Mouse (Mus musculus): Measurements from ENCODE around the gene Smarce1. TPM values are rescaled to one million over a fixed set of nuclear protein-coding genes. Genes with fewer than 3 reads are reported as not detected.

The Smarce1 gene
- total RNA-seq, 2 experiments from 2014 or later, result 56.0 to 59.7 TPM

DNA sequence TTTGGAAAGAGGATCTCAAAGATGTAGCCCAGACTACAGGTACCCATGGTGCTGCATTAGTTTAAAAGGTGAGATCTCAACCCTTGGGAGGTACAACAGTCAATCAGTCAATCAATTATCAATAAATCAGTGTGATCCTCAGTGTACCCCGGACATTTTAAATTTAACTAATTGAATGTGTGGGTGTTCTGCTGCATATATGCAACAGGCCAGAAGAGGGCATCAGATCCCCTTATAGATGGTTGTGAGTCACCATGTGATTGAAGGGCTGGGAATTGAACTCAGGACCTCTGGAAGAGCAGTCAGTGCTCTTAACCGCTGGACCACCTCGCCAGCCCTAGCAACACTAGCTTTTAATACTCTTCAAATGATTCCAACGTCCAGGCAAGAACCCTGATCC is 58.8 kb downstream of the Smarce1 start:
- intact Hi-C loops (cut with DNase I), result no loop called here
- DNase-seq (ENCODE audit: low spot score in 2 of 2), result no peak

DNA sequence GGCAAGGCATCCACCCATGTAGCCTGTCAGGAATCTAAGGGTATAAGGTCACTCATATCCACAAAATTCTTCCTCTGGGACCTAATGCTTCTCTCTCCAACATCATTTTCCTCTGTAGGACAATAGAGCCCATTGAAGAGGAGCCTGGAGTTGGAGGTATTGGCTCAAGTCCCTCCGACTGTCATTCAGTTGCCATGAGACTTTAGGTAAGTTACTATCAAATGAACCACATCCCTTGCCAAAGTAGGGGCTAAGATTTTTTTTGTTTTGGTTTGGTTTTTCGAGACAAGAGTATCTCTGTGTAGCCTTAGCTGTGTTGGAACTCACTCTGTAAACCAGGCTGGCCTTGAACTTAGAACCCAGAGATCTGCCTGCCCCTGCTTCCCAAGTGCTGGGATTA is 59.4 kb downstream of the Smarce1 start:
- DNase-seq (ENCODE audit: low spot score in 2 of 2), result no peak
- intact Hi-C loops (cut with DNase I), result no loop called here

DNA sequence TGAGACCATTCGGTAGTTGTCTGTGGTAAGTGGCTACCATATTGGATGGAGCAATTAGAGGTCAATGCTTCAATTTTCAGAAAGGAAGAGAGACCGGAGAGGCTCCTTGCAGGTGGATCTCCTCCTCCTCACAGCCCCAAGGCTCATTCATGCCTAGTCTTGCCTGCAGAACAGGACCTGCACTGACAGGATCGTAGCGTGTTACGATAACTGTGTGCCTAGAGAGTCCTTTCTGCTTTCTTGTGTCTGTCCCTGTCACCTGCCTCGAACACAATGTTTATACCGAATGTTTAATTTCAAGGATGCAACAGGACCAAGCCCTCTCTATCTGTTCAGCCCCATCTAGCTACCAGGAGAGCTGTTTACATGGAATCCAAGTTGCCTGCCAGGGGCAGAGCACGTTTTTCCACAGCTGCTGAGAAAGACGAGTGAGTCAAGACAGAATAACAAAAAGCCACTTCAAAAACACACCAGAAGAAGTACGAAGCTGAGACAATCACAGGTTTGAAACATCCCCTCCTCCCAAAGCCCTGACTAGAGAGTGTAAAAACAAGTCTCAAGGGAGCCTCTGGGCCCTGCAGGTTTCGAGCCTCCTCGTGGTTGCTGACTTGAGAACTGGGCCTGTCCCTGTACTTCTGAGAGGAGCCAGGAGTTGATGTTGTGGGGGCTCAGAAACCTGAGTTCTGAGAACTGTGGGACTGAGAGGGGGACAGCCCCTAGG is 60.1 kb downstream of the Smarce1 start:
- intact Hi-C loops (cut with DNase I), result no loop called here
- no peak for DNase-seq (ENCODE audit: low spot score in 2 of 2)

DNA sequence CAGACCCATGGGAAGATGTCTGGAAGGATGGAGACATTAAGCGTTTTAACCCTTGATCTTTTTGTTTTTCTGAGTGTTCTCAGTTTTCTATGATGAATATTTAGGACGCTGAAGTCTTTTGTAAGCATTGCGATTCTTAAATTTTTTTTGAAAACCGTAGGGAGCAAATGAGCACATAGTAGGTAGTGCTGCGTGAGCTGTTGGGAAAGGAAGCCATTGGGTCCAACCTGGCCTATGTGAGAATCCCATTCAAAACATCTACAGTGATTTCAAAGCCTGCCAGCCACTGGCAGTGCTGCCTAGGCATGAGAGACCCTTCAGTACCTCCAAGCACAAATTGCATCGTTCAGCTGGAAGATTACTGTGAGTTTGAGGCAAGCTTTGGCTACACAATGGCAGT is 60.8 kb downstream of the Smarce1 start:
- intact Hi-C loops (cut with DNase I), result no loop called here
- DNase-seq (ENCODE audit: low spot score in 2 of 2), result no peak

DNA sequence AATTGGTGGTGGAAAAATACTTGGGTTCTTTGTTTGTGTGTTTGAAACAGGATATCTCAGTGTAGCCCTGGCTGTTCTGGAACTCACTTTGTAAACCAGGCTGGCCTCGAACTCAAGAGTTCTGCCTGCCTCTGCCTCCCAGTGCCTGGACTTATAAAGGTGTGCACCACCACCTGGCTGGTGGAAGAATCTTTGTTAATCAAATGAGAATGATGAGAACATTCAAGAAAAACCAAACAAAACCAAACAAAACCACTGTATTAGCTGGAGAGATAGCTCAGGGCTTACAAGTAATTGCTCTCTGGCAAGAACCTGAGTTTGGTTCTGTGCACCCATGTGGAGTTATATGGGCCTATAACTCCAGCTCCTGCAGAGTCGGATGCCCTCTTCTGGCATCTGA is 61.4 kb downstream of the Smarce1 start:
- DNase-seq (ENCODE audit: low spot score in 2 of 2), result no peak
- intact Hi-C loops (cut with DNase I), result no loop called here

DNA sequence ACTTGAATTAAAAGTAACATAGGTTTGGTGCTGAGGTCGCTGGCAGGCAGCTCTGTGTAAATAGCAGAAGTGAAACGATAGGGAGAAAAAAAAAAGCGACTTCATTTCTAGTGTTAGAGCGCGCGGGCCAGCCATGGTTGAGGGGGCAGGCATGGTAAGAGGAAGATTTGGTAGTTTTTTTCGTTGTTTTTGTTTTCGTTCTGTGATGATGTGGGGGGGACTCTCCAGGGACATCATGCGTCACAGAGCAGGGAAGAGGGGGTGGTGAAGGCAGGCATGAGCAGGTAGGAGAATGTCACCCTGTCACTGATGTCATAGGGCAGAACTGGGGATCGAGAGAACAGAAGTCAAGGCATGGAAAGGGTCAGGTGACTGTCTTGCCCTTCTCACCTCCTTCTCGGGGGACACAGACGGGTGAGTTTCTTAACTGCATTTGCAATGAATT is 62.8 kb downstream of the Smarce1 start:
- intact Hi-C loops (cut with DNase I), result no loop called here
- DNase-seq (ENCODE audit: low spot score in 2 of 2), result no peak

DNA sequence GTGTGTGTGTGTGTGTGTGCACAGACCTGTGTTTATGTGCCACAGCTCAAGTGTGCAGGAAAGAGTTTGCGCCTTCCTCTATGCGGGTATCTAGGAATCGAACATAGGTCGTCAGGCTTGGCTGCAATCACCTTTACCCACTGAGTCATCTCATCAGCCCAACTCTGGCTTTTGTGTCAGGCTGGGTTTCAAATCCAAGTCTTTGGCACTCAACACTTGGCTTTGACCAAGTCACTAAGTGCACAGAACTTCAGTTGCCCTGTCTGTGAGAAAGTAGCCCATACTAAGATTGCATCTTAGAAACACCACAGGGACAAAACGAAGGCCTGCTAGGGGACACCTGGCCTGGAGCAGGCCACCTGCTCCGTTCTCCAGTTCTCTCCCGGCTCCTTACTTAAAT is 63.2 kb downstream of the Smarce1 start:
- no peak for DNase-seq (ENCODE audit: low spot score in 2 of 2)
- intact Hi-C loops (cut with DNase I), result no loop called here

DNA sequence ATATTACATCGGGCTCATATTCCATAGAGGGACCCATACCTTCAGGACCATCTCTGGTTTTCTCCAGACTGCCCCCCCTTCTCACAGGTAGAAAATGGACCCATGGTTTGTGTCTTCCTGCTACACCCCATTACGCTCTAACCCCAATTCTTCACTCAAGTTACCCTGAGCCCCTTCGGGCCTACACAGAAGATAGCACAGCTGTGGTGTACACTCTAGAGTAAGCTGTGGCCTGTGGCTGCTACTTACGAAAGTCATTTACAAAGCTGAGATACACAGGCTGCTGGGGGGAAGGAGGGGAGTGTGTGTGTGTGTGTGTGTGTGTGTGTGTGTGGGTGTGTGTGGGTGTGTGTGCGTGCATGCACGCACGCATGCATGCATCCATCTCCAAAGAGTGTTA is 64.6 kb downstream of the Smarce1 start:
- intact Hi-C loops (cut with DNase I), result no loop called here
- no peak for DNase-seq (ENCODE audit: low spot score in 2 of 2)

DNA sequence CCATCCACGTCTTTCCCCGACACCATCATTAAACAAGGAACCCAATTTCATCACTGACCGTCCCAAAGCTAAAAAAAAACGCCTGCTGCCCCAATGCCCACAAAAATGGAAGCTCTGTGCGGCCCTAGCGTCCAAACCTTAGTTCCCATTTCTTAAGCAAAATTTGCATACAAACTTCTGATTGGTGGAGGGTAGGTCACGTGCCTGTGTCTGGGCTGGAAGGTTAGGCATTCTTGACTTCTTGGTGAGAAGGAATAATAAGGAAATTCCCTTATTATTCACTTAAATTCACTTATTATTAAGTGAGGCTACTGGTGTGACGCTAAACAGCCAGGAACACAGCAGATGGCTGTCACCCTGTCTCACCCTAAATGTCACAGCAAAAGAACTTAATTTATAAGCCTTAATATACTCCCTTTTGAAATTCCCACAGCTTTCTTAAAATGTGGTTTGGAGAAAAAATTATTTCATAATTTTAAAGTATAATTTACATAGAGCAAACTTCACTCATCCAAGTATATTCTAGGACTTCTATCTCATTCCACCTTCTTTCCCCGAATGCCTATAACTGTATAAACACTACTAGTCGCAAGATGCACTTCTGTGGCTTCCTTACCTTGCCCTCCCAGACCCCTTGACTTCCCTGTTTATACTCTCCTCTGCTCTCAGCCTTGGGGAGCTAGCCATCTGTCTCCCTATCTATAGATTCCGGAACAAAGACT is 65.6 kb downstream of the Smarce1 start:
- intact Hi-C loops (cut with DNase I), result no loop called here
- no peak for DNase-seq (ENCODE audit: low spot score in 2 of 2)

DNA sequence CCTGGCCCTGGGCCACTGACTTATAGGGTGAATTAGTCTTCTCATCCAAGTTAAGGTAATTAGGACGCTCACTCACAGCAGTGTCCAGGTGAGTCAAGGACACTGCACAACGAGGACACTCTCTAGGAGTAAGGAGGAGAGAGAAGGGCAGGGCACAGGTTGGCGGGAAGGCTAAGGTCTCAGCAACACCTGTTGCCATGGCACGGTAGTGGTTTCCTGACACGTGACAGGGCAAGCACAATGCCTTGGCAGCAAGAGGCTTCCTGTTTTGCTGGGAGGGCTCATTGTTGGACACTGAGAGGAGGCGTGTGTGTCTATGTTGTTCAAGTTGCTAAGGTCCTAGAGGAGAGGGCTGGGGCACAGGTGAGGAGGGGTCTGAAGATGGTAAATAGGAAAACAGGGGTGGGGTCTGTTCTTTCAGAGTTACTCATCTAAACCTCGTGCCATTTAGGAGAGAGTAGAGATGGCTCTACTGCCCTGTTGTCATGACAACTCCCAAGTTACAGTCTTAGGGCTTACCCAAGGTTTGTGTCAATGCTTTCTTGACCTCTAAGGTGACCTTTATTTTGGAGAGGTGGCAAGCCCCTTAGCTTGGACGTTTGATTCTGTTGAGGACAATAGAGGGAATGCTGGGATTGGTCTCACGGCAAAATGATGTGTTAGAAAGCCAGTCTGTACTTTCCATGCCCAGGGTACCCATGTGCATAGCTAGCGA is 67.7 kb downstream of the Smarce1 start:
- intact Hi-C loops (cut with DNase I), result no loop called here
- DNase-seq (ENCODE audit: low spot score in 2 of 2), result no peak

DNA sequence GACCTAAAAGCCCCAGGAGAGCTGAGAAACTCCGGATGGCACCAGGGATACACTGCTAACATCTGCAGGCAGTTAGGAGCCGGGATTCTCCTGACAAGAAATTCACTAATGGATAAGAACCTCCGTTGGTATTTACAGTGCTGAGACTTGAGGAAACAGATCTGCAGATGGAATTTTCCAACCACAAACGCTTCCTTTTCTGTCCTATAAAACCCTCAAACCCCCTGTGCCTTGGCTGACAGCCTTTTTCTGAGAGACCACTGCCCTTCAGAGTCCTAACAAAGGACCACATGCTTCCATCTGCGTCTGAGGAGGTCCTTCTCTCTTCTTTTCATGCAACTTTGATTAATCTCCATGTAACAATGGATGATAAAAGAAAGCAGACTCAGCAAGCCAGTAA is 69.2 kb downstream of the Smarce1 start:
- DNase-seq (ENCODE audit: low spot score in 2 of 2), result no peak
- intact Hi-C loops (cut with DNase I), result no loop called here

DNA sequence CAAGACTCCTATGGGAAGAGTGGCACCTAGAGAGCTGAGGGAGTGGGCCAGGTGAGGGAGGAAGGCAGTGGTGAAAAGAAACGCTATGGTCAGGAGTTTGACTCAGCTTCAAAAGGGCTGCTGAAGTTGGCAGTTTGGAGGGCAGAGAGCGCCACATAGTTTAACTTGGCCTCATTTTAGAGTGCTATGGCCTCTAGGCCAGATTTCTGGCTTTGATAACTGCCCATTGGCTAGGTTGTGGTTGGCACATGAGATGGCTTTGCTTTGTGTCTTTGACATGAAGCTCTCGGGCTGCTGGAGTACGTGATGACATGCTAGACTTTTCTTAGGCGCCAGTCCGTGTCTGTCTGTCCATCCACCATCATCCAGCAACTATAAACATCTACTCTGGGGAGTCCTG is 70.6 kb downstream of the Smarce1 start:
- intact Hi-C loops (cut with DNase I), result no loop called here
- no peak for DNase-seq (ENCODE audit: low spot score in 2 of 2)

Other genes with a start within 250 kb of the Smarce1 start
- gene Gjd3, start 248.0 kb downstream of the Smarce1 start, total RNA-seq (2021), result 1 to 10 TPM; 2.9 to 3.0 TPM
- 1 to 10 TPM in 1 of 2 experiments, under 1 TPM in 1; 0.87 to 1.3 TPM for gene Top2a, start 206.8 kb downstream of the Smarce1 start, total RNA-seq (2021)
- 10 to 100 TPM; 71.2 to 78.2 TPM for gene Igfbp4, start 189.8 kb downstream of the Smarce1 start, total RNA-seq (2021)
- gene Tns4, start 141.7 kb downstream of the Smarce1 start, total RNA-seq (2021), result under 1 TPM; 0.21 to 0.64 TPM
- gene Ccr7, start 75.9 kb downstream of the Smarce1 start, total RNA-seq (2021), result under 1 TPM in 1 of 2 experiments, not detected in 1; 0.16 TPM
- gene Krt222, start 13.1 kb upstream of the Smarce1 start, total RNA-seq (2021), result 10 to 100 TPM; 26.3 to 27.0 TPM
- gene Krt24, start 54.2 kb upstream of the Smarce1 start, total RNA-seq (2021), result not detected
- not detected for gene Krt25, start 91.9 kb upstream of the Smarce1 start, total RNA-seq (2021)
- gene Krt26, start 106.9 kb upstream of the Smarce1 start, total RNA-seq (2021), result not detected
- not detected for gene Krt27, start 120.1 kb upstream of the Smarce1 start, total RNA-seq (2021)
- gene Krt28, start 143.9 kb upstream of the Smarce1 start, total RNA-seq (2021), result under 1 TPM in 1 of 2 experiments, not detected in 1; 0.34 TPM
- 10 to 100 TPM; 10.6 to 11.7 TPM for gene Krt10, start 158.3 kb upstream of the Smarce1 start, total RNA-seq (2021)
- 10 to 100 TPM; 10.3 TPM for gene Krt12, start 191.2 kb upstream of the Smarce1 start, total RNA-seq (2021)
- gene Krt20, start 207.1 kb upstream of the Smarce1 start, total RNA-seq (2021), result not detected